Mouse (Mus musculus) small intestine, adult 2 months (tissue): ENCODE measurements at regions not wholly inside any gene's neighbourhood (a gene's known extent, or its start where the extent isn't known, plus 50 kb on each side); places are given as distances from the start of the nearest gene placed in this dataset.

Experiments
- CTCF ChIP-seq: fragments of 200-500 bp; IDR thresholded peaks from 2 replicates; pipeline ENCODE4 v1.5.1; 2012; ENCODE audit warnings: low read depth, mild to moderate bottlenecking, control low read depth, inconsistent platforms, low read length, moderate library complexity, mixed read lengths; ENCODE audit not compliant: insufficient replicate concordance, insufficient read length; ENCODE audit errors: extremely low read depth
- POLR2A ChIP-seq: fragments of 200-500 bp; IDR thresholded peaks from 2 replicates; pipeline ENCODE4 v1.6.1; 2012; ENCODE audit warnings: low read depth, mild to moderate bottlenecking, control low read depth, inconsistent platforms, low read length, moderate library complexity

DNA sequence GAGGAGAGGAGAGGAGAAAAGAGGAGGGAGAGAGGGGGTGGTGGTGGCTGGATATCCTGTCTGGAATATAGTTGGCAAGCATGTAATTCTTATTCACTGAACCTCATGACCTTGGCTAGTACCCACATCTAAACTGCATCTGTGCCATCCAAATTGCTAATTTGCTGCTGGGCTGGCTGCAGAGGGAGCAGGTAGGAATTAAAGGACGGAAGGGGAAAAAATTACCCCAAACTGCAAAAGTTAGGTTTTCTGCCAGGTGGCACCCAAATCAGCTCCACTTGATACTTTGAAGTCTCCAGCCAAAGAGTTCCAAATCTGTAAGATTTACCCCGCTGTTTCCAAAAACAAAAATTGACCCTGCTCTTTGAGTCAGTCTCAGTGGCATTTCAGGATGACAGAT is 466.2 kb upstream of the Tnp1 start:
- TF ChIP-seq POLR2A: no peak
- TF ChIP-seq CTCF: no peak
